Mouse (Mus musculus) heart, postnatal 10 days (tissue): ENCODE measurements at regions not wholly inside any gene's neighbourhood (a gene's known extent, or its start where the extent isn't known, plus 50 kb on each side); places are given as distances from the start of the nearest gene placed in this dataset.
"Not testable (repeated sequence)": the region's sequence is repeated elsewhere in the genome, so short reads cannot be mapped to it uniquely, and the experiment has no call there.

ENCODE experiments used
- DNase-seq, 2 experiments: peaks; one replicate each; pipeline ENCODE4 v3.0.0; 2021
- intact Hi-C: fragments of 180-260 bp; cut with DNase I; formaldehyde crosslinking; loops from one replicate; pipeline ENCODE4 v1.15.1; 2025

DNA sequence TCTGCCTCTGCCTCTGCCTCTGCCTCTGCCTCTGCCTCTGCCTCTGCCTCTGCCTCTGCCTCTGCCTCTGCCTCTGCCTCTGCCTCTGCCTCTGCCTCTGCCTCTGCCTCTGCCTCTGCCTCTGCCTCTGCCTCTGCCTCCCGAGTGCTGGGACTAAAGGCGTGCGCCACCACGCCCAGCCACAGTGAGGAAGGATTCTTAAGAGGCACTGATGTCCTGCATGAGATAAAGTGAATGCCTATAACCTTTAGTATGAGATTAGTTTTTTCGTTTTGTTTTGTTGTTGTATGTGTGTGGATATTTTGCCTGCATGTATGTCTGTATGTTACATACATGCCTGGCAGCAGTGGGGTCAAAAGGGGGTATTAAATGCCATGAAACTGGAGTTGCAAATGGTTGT is 63.2 kb downstream of the Hlx start:
- DNase-seq, intact Hi-C loops: not testable (repeated sequence)

DNA sequence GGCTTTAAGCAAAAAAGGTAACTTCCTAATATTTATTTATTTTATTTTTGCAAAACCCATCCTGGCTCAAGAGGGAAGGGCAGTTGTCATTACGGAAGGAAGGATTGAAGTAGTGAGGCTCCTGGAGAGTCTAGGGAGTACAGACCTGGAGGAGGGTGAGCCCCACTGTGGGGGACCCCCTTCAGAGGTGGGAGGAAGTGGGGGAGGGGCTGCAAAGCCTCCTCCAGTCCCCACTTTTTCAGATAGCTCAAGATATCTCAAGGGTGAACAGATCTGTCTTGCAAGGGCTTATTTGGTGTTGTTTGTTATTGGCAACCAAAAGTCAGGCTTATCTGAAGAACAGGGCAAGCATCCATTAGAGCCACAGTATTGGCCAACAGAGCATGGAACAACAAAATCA is 64.0 kb downstream of the Hlx start:
- DNase-seq = no peak
- intact Hi-C loops = no loop called here

DNA sequence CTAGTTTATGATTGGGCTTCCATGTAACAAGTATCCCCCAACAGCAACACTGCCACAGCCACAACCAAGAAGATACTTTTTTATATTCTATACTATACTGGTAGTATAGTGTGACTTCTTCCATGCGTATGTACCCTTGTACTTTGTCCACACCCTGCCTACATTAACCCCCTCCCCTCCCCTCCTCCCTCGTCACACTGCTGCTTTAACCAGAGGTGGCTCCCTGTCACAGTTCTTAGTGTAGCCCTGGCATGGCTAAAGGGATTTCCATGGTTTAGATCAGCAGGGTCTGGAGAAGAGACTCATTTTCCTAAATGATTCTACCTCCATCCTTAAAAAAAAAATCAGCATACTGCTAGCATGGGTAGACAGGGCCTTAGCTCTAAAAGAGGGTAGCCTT is 64.4 kb downstream of the Hlx start:
- no peak for DNase-seq
- intact Hi-C loops = no loop called here

DNA sequence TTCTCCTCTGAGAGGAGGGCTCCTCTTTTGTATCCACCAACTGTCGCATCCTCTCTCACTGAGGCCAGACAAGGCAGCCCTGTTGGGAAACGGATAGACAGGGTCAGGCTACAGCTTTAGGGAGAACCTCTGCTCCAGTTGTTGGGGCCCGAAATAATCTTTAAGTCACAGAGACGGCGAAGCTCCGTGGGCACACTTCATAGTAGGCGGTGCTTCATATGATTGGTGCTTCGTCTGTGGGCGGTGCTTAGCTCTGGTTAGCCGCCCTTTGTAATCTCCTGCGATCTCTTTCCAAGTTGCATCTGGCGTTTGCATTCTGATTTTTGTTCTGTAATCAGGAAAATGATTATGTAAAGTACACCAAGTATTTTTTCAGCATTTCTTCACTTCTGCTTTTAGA is 67.2 kb downstream of the Hlx start:
- intact Hi-C loops = no loop called here
- DNase-seq = no peak

DNA sequence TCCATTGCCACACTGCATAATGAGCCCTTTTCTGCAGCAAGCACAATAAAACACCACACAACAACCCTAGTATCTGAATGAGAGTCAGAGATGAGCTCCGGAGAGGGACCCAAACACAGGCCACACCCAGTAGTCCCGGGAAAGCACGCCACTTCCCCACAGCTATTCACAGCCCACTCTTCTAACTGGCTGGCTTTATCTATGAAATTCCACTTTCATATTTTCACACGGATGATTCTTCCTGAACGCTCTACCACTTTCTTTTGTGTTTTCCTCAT is 68.4 kb downstream of the Hlx start:
- no peak for DNase-seq
- intact Hi-C loops = no loop called here

DNA sequence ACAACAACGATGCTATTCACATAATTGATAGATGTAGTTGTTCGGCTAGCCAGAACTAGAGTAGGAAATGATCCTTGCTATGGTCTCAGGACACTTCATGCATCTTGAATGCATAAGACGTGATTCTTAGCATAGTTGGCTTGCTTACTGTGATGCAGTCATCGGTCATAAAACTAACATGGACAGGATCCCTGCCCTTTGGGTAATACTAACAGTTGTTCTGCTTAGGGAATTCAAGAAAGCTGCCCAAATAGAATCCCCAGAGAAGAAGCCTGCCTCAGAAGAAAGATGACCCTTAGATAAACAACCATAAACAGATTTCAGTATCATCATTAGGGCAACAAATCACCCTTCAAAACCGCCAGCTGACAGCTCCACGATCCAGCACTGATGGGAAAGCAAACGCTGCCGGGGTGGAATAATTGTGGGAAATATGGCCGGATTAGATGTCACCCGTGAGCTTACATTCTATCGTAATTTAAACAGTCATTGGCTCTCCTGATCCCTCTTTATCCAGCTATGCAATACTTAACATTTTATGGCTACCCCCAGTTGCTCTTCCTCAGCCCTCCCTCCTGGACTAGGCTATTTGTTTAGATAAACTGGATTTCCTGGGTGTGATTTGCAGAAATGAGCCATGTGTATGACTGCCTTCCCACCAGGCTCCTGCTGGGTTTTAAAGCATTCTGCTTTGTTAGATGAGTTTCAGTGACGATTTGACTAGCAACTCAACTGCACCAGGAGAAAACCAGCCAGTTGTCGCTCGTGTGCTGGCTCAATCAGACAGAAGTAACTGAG is 68.9 kb downstream of the Hlx start:
- intact Hi-C loops = no loop called here
- DNase-seq = no peak

DNA sequence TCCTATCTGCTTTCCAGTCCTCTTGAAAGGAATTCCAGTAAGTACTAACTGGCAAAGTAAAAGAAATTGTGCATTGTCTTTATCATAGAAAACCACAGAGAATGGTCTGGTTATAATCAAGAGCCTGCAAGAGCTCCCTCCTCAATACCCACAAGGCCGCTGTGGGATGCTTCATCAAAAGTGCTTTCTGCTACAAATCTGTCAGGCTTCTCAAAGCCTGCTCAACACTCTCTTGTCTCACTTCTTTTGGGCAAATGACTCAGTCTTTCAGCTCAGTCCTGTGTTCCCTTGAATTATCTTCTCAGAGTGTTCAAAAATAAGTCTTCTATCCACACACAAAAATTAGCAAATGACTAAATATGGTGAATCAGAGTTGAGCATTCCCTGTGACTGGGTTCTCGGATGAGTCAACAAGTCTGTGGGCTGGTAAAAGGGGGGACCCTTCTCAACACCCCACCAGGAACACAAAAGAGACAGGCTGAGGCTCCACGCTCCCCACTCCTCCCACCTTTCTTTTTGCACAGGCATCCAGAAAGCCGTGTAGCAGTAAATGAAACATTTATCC is 81.8 kb downstream of the Hlx start:
- no peak for DNase-seq
- intact Hi-C loops = no loop called here

DNA sequence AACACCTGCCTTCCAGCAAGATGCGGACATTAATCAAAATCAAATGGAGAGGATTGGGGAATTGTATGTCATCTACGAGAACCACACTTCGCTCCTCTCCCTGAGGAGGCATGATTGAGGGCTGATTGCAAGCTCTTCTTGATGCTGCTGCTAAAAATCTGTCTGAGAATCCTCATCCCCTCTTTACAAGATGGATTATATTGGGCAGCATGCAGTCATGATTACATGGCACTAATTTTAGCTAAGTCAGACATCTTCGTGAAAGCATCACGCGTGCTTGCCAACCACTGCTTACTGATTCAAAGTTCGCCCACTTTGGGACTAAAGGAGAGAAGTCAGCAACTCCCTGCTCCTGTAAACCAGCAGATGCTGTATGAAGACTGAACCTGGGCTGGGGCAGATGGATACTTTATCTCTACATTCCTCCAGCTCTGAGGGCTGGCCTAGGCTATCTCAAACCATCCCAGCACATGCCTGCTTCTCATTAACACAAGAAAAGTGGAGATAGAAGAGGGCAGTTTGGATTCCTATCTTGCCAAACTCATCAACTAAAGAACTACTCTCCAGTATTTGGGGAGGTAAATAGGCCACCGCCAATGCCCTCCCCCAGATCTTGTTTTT is 84.4 kb downstream of the Hlx start:
- DNase-seq = no peak
- intact Hi-C loops = no loop called here

DNA sequence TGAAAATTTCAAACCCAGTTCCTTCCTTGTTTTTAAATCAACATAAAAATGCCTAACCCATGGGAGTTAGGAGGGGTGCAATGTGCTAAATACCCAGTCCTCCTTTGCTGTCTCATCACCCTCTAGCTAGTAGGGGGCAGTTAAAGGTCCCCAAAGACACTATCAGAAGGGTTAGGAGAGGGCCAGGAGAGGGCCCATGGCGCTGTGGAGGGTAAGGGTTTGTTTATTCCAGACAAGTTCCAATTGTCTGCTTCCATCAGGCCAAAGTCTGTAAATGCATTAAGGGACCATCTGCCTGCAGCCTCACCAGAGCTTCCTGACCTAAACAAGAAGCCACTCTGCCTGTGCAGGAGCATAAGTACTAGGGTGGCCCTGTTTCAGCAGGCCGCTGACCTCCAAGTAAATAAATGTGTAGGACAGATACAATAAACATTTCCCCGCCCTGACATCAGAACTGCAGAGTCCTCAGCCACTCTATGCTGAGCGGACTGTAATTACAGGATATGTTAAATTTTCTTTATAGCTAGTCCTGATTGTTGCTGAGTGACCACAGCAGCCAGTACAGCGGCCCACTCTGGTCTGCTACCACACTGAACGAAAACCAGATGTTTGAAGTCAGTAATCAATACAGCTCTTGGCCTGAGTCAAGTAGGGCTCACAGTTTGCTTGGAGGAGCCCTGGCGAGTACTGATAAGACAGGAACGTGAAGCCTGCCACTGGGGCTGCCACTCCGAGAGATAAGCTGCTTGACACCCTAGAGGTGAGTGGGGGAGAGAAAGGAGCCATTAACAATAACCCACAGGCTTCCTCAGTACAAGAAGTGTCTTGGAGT is 87.4 kb downstream of the Hlx start:
- intact Hi-C loops = no loop called here
- DNase-seq = no peak

DNA sequence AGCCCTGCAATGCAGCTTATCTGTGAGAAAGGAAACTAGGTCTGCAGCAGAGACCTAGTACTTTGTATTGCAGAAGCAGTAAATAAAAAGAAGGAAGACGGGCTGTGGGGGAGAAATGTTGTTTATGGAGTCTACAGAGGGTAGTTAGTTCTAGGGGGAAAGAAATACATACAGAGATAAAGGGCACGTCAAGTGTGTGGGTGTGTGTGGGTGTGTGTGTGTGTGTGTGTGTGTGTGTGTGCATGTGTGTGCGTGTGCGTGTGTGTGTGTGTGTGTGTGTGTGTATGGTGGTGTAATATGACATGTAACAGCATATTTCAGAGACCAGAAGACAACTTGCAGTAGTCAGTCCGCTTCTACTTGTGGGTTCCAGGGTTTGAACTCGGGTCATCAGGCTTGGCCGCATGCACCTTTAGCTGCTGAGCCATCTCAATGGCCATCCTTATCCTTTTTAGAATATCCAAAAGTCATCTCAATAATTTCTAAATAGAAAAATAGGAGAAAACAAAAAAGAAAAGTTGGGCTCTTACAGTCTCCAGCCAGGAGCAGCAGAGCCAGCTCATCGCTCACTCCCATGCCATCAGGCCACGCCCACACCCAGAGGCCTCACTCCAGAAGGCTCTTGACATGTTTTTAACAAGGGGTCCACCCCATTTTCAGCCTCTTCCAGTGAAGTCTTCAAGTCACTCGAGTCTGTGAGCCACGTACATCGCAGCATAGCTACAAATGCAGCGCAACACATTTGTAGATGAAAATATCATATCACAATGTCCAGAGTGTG is 101.5 kb downstream of the Hlx start:
- DNase-seq = no peak
- intact Hi-C loops = no loop called here

DNA sequence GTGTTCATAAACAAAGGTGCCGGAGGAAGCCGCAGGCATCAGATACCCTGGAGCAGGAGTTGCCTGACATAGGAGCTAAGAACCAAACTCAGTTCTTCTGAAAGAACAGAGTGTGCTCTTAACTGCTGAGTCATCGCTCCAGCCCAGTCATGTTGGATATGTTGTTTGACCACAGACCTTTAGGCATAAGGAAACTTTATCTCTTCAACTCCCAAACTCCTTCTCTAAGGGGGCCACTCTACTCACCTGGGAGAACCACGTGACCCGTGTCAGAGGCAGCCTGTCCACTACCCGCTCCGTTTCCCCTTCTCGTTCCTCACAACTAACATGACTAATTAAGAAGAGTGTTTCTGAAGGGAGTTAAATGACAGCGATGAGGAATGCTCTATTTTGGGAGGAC is 103.2 kb downstream of the Hlx start:
- peak; percentile 22 to 27 for DNase-seq
- intact Hi-C loops = no loop called here

DNA sequence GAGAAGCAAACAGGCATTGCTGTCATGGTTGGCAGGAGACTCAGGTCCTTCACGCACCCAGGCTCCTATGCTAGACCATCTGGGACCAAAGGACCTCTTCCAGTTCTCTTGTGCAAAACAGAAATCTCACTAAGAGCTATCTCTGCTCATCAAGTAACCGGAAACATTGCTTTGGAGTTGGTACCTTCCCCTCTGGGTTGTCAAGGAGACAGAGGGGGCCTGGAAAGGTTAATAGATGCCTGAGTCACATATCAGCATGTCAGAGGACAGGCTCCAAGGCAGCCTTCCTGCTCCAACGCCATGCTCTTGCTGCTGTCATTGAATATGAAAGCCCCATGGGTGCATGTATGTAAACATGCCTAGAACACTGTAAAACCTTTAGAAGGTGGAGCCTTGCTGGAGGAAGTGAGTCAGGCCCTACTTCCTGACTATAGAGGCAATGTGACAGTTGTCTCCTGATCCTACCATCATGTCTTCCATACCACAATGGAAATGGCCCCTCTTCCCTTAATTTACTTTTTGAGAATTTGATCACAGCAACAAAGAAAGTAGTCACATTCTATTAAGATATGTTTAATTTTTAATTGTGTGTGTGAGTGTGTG is 103.8 kb downstream of the Hlx start:
- no peak for DNase-seq
- intact Hi-C loops = no loop called here

DNA sequence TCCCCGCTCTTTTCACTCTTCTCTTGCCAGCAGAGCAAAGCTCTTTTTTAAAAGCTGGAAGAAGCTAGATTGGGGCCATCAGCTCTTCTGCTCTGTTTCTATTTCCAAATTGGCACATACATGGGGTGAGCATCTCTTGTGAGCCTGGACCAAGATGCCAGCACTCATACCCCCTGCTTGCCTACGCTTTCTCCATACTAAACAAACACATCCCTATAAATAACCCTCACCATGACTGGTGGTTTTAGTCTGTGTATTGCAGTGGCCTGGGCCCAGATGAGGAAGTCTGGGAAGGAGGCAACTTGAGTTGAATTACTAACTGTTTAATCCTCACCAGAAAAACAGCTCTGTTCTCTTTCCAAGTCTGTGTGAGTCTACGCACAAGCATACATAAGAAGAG is 110.0 kb downstream of the Hlx start:
- intact Hi-C loops = no loop called here
- no peak for DNase-seq

DNA sequence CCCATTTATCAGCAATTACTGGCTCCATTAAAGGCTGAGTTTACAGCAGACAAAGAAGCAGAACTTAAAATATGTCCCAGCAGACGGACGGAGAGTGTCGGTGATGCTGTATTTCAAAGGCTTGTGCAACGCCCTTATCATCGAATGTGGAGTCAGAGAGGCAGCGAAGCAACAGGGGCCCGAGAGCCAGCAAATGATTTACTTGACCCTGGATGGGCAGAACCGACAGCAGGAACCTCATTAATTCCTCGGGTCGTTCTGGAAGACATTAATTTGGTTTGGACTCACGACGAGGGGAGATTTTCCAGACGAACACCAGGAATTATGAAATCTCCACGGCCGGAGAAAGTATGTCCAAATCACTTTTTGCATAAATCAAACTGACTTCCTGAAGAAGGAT is 110.5 kb downstream of the Hlx start:
- intact Hi-C loops = no loop called here
- no peak for DNase-seq

DNA sequence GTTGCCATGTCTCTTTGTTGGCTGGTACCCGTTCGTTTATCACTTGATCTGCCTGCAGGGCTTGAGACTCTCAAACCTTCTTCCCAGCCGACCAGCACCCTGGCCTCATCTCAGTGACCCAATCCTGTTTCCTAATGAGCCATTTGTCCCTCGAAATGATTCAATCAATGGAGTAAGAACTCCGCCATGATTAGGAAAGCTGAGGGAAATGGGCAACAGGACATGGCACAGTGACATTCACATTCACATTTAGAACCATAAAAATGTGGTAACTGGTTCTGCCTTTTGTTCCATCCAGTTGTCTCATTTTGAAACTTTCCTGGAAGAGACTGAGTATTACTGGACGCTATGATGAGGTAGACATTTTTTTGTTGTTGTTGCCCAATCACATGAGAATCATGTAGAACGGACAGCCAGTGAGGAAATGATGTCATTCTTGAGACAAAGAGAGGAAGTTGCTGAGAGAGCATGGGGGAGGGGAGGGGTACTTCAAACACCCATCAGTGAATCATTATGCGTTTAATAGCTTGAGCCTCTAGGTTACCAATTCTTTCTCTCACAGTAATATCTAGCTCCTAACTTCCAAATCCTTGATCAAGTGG is 114.5 kb downstream of the Hlx start:
- intact Hi-C loops = no loop called here
- DNase-seq = no peak

DNA sequence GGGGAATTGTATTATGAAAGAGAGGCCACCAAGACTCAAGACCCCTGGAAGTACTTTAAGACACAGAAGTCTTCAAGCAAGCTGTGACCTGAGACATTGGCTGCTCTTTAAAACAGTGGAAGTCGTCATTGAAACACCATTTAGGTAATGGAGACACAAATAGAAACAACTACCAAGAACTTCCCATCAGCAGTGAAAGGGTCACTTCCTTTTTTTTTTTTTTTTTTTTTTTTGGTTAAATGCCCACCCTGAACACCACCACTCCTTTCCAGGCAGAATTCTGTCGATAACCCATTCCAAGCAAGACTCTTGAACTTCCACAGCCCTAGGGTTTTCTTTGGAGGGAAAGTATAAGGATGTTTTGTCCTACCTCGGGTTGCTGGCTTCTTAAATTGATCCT is 116.4 kb downstream of the Hlx start:
- intact Hi-C loops = no loop called here
- no peak for DNase-seq

DNA sequence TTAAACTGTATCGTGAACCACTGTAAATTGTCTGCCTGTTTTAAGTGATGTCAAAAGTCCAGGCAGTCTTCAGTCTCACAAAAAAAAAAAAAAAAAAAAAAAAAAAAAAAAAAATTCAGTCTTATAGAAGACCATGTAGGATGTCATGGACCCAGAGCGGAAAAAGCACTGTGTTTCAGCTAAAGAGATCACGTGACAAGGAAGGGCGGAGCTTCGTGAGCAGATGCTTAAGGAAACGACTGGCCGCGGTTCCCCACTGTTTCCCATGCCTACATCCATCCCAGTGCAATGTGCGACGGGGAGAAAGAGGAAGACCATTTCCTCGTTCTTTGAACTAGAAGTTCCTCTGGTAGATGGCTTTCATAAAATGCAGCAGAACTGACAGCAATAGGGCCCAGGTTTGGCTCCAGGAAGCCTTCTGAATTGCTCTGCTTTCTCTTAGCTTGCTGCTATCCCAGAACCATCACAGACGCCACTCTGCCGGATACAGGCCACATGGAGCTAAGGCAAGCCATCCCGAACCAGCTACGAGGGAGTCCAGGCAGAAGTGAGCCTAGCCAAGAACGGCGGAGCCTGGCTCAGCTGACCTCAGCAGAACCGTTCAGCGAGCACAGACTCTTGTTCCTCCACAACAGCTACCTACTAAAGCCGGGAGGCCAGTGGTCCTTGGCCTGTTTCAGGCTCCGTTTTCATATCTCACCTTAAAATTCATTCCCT is 117.6 kb downstream of the Hlx start:
- intact Hi-C loops = no loop called here
- no peak for DNase-seq

DNA sequence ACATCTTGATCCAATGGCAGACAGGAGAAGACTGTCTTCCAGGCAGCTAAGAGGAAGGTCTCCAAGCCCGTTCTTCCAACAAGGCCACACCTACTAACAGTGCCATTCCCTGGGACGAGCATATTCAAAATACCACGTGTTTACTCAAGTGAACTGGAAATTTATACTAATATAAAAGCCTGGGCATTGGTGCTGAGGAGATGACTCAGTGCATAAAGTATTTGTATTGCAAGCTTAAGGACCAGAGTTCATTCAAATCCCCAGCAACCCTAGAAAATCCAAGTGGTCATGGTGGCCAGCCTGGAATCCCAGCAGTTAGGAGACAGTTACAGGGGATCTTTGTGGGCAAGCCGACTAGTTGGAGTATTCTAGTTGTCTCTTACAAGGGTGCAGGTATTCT is 119.5 kb downstream of the Hlx start:
- no peak for DNase-seq
- intact Hi-C loops = no loop called here

DNA sequence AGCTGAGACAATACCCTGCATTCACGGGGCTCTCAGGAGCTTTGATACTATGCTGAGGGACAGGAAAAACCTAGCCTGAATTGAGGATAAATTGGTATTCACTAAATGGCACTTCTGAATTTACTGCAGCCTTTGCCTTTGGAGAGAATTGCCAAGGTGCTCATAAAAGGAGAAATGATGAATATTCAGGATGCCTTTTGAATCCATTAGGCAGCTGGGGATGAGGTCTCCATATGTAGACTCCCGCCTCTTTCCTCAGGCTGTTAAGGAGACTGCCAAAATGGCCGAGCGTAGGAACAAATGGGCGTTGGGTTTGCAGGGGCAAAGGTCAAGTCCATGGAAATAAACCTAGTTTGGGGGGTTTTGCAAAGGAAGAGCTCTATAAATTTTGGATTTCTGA is 123.5 kb downstream of the Hlx start:
- DNase-seq = no peak
- intact Hi-C loops = no loop called here

DNA sequence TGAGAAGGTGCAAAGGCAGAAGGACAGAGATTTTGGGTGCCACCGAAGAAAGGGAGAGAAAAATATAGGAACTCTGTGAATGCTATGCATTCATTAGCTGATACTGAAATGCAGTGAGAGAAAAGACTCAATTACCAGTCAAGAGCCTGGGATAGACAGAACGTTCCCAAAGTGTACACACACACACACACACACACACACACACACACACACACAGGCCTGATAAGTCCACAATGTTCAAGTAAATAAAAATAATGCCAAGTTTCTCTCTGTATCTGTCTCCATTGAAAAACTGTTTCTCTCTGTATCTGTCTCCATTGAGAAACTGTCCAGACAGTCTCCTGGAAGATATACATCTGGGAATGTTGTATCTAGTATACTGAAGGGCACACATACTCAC is 124.1 kb downstream of the Hlx start:
- no peak for DNase-seq
- intact Hi-C loops = no loop called here
